Comparison of ENCODE assay signal across 27 mouse cellular contexts in the genomic region with DNA sequence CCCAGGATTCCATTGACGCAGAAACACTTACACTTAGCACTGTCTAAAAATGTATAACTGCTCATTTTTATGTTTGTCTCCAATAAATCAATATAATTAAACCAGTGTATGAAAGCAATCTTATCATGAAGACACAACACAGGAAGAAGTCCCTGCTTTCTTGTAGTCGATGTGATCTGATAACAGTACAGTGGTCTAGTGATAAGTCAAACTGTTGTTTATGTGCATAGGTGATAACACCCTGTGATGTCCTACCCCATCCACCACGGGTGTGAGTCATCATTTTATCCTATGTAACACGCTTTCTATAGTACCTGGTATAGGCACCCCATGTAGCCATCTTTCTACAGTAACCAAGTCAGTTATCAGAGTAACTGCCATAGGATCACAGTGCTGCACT.
DNase-seq lines count a peak whose midpoint lies in the region; ATAC-seq and TF ChIP-seq lines count a peak whose summit lies in the region.
"Had no signal": no experiment of that assay in that cellular context is flagged by ENCODE, and none has a peak within 500 bp of the region (broad histone marks: within the 10 kb centered on the region; RNA-seq: fewer than 3 reads in every experiment).

No protein-coding gene starts in this region.

- DNase-seq in midbrain, embryonic 14.5 days: no peak
- DNase-seq in MEL-GATA-1-ER (ENCODE audit: extremely low read depth, low read depth): peak; percentile 11
- DNase-seq in liver, postnatal 0 days: no peak
- DNase-seq in spleen, postnatal 10 days (ENCODE audit: low spot score in 2 of 2): no peak
- DNase-seq in retina, postnatal 1 day: no peak
- no peak for DNase-seq in cerebellum, adult 9-10 months
- DNase-seq: adrenal gland, postnatal 10 days; cerebellum, adult 2 months; cerebellum, postnatal 25 days; heart, postnatal 10 days; kidney, adult 9 months; kidney, postnatal 10 days; layer of hippocampus, postnatal 36 days; right cerebral cortex, adult 18-20 months; spleen, adult 18-20 months; thymus, postnatal 14 days had no signal

- 0 out of 2 replicates have a peak overlapping the region, but pooled peaks have one; percentile 26 for H3K27ac ChIP-seq in midbrain, embryonic 14.5 days (replicated peaks; ENCODE audit: low read depth, low read length)
- no peak overlapping the region for H3K27ac ChIP-seq in midbrain, embryonic 16.5 days (ENCODE audit: low read length)
- H3K27ac ChIP-seq in liver, embryonic 12.5 days: no peak overlapping the region
- H3K27ac ChIP-seq in liver, postnatal 0 days (ENCODE audit: low read depth): no peak overlapping the region
- H3K27ac ChIP-seq: embryonic facial prominence, embryonic 13.5 days; heart, embryonic 13.5 days; hindbrain, embryonic 14.5 days; limb, embryonic 10.5 days; limb, embryonic 15.5 days; lung, embryonic 15.5 days; midbrain, embryonic 12.5 days had no signal

- no peak for ATAC-seq in midbrain, embryonic 14.5 days (ENCODE audit: low FRiP score, low TSS enrichment)
- no peak for ATAC-seq in midbrain, embryonic 16.5 days
- ATAC-seq in liver, embryonic 12.5 days: peak; percentile 91
- peak; percentile 27 for ATAC-seq in liver, postnatal 0 days
- ATAC-seq: forebrain, embryonic 16.5 days; intestine, postnatal 0 days had no signal

- TF ChIP-seq CTCF in liver, postnatal 0 days (IDR thresholded peaks at IDR 0.05; ENCODE audit: low read depth): no peak

- no peak overlapping the region for H3K9ac ChIP-seq in midbrain, embryonic 14.5 days (replicated peaks; ENCODE audit: low read length)
- H3K9ac ChIP-seq in midbrain, embryonic 16.5 days (ENCODE audit: low read depth, low read length): no peak overlapping the region
- no peak overlapping the region for H3K9ac ChIP-seq in liver, embryonic 12.5 days
- H3K9ac ChIP-seq in liver, postnatal 0 days (replicated peaks): no peak overlapping the region
- H3K9ac ChIP-seq: embryonic facial prominence, embryonic 13.5 days; heart, embryonic 13.5 days; hindbrain, embryonic 14.5 days; limb, embryonic 15.5 days; lung, embryonic 15.5 days; midbrain, embryonic 12.5 days had no signal

- no peaks in the 10 kb centered on the region for H3K27me3 ChIP-seq in midbrain, embryonic 14.5 days (ENCODE audit: control insufficient read depth, insufficient read depth, low read length)
- H3K27me3 ChIP-seq in midbrain, embryonic 16.5 days (ENCODE audit: control insufficient read depth, insufficient read depth, low read depth, low read length): no peaks in the 10 kb centered on the region
- H3K27me3 ChIP-seq in liver, embryonic 12.5 days (replicated peaks): no peaks in the 10 kb centered on the region
- no peaks in the 10 kb centered on the region for H3K27me3 ChIP-seq in liver, postnatal 0 days (ENCODE audit: insufficient read depth, low read length)
- H3K27me3 ChIP-seq: embryonic facial prominence, embryonic 13.5 days; heart, embryonic 13.5 days; limb, embryonic 15.5 days; lung, embryonic 15.5 days; midbrain, embryonic 12.5 days had no signal

- no peak overlapping the region for H3K4me2 ChIP-seq in midbrain, embryonic 14.5 days (ENCODE audit: low read length)
- H3K4me2 ChIP-seq in midbrain, embryonic 16.5 days (ENCODE audit: low read length): no peak overlapping the region
- no peak overlapping the region for H3K4me2 ChIP-seq in liver, embryonic 12.5 days
- H3K4me2 ChIP-seq in liver, postnatal 0 days (ENCODE audit: low read depth, low read length): no peak overlapping the region
- H3K4me2 ChIP-seq: embryonic facial prominence, embryonic 13.5 days; heart, embryonic 13.5 days; hindbrain, embryonic 14.5 days; limb, embryonic 15.5 days; lung, embryonic 15.5 days; midbrain, embryonic 12.5 days had no signal

- H3K4me1 ChIP-seq in midbrain, embryonic 14.5 days (ENCODE audit: control insufficient read depth, insufficient read depth, low read length): no peaks in the 10 kb centered on the region
- peaks cover 6% of the 10 kb centered on the region for H3K4me1 ChIP-seq in midbrain, embryonic 16.5 days (ENCODE audit: control insufficient read depth, insufficient read depth, low read length)
- H3K4me1 ChIP-seq in liver, embryonic 12.5 days: peaks cover 31% of the 10 kb centered on the region
- H3K4me1 ChIP-seq in liver, postnatal 0 days (ENCODE audit: insufficient read depth): no peaks in the 10 kb centered on the region
- H3K4me1 ChIP-seq: embryonic facial prominence, embryonic 13.5 days; limb, embryonic 10.5 days; limb, embryonic 15.5 days; lung, embryonic 15.5 days had no signal

- WGBS in midbrain, embryonic 14.5 days: 89% methylated on average over 4 of the region's 4 CpGs
- WGBS in midbrain, embryonic 16.5 days: 88% methylated on average over 4 of the region's 4 CpGs
- 39% methylated on average over 4 of the region's 4 CpGs for WGBS in liver, embryonic 12.5 days (ENCODE audit: insufficient replicate concordance)
- WGBS in liver, postnatal 0 days (ENCODE audit: insufficient replicate concordance): 62% methylated on average over 4 of the region's 4 CpGs

- H3K36me3 ChIP-seq in midbrain, embryonic 14.5 days (ENCODE audit: control insufficient read depth, insufficient read depth, low read length): peaks cover 11% of the 10 kb centered on the region; the same call in 1 of the 2 replicates
- peaks cover 8% of the 10 kb centered on the region for H3K36me3 ChIP-seq in midbrain, embryonic 16.5 days (ENCODE audit: control insufficient read depth, insufficient read depth, low read length)
- peaks cover 43% of the 10 kb centered on the region for H3K36me3 ChIP-seq in liver, embryonic 12.5 days
- peaks cover 17% of the 10 kb centered on the region for H3K36me3 ChIP-seq in liver, postnatal 0 days (replicated peaks; ENCODE audit: insufficient read depth, low read length)

- no peaks in the 10 kb centered on the region for H3K9me3 ChIP-seq in midbrain, embryonic 14.5 days (ENCODE audit: control insufficient read depth, low read length)
- H3K9me3 ChIP-seq in midbrain, embryonic 16.5 days (replicated peaks; ENCODE audit: control insufficient read depth, low read length, poor library complexity, severe bottlenecking): no peaks in the 10 kb centered on the region
- H3K9me3 ChIP-seq in liver, embryonic 12.5 days (replicated peaks): no peaks in the 10 kb centered on the region
- H3K9me3 ChIP-seq in liver, postnatal 0 days (ENCODE audit: low read length): no peaks in the 10 kb centered on the region
- H3K9me3 ChIP-seq: embryonic facial prominence, embryonic 13.5 days; heart, embryonic 13.5 days; limb, embryonic 10.5 days; limb, embryonic 15.5 days; lung, embryonic 15.5 days; midbrain, embryonic 12.5 days had no signal

- H3K4me3 ChIP-seq in midbrain, embryonic 14.5 days (replicated peaks; ENCODE audit: low read depth, low read length): no peak overlapping the region
- H3K4me3 ChIP-seq in midbrain, embryonic 16.5 days (ENCODE audit: low read depth, low read length): no peak overlapping the region
- H3K4me3 ChIP-seq in liver, embryonic 12.5 days: no peak overlapping the region
- H3K4me3 ChIP-seq in liver, postnatal 0 days (ENCODE audit: low read depth, low read length): no peak overlapping the region
- H3K4me3 ChIP-seq: embryonic facial prominence, embryonic 13.5 days; heart, embryonic 13.5 days; limb, embryonic 10.5 days; limb, embryonic 15.5 days; lung, embryonic 15.5 days; midbrain, embryonic 12.5 days had no signal

- TF ChIP-seq EP300 in liver, postnatal 0 days (IDR thresholded peaks at IDR 0.05; ENCODE audit: low read depth): peak; percentile 82

Comparison
In these comparisons a context has a peak if more than half of its experiments do, and no peak if none do; other contexts are left out.
1. ATAC-seq: peak in liver, embryonic 12.5 days (single experiment) and liver, postnatal 0 days (single experiment); none in midbrain, embryonic 14.5 days (single experiment) and midbrain, embryonic 16.5 days (single experiment).